Mouse (Mus musculus) liver, adult 2 months (tissue): Measurements from ENCODE around the gene Tnfaip3.

Experiments used
- CTCF ChIP-seq: fragments of 200-500 bp; IDR thresholded peaks from 2 replicates; pipeline ENCODE4 v1.5.1; 2011; ENCODE audit warnings: low read depth, low read length, control low read depth
- POLR2A ChIP-seq: fragments of 200-500 bp; IDR thresholded peaks from 2 replicates; pipeline ENCODE4 v1.6.1; 2011; ENCODE audit warnings: low read length, control low read depth; ENCODE audit not compliant: insufficient read depth; ENCODE audit errors: extremely low read depth

DNA sequence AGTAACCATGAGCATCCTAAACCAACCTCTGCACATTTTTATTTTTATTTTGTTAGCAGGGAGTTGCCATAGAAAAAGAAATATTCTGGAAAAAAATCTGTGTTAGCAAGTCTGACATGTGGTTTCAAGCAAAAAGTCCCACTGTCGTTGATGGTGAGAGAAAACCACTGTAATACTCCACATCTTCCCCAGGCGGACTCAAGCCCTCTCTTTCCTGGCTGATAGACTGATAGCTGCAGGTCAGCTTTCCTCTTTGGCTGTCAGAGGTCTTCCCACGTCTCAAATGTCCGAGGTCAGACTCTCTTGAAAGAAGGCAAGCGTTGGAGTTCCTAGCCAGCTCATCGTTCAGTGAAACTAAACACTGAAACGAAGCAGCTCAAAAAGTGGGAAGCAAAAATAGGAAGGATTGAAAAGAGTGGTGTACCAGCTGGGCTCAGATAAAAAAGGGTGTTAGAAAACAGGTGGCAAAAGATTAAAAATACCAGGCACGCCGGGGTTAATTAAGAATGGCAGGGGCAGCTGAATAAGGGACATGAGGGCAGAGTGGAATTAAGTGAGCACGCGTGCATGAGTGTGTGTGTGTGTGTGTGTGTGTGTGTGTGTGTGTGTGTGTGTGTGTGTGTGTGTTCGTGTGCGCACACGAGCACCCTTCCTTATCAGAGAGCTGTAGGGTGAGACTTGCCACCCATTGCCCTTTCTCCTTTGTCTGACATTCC, 55.5 kb downstream of the Tnfaip3 start:
- no peak for TF ChIP-seq CTCF
- no peak for TF ChIP-seq POLR2A
